ENCODE assay signal across 19 mouse cellular contexts in the genomic region with DNA sequence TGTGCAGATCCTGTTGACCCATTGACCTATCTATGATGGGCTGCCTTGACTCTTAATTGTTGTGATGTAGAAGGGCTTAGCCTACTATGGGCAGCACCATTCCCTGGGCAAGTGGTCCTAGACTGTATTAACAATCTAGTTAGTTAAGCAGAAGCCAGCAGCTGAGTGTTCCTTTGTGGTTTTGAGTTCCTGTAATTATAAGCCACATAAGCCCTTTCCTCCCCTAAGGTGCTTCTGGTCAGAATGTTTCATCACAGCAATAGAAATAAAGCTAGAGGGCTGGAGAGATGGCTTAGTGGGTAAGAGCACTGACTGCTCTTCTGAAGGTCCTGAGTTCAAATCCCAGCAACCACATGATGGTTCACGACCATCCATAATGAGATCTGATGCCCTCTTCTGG. TPM values are rescaled to one million over a fixed set of nuclear protein-coding genes. Genes with fewer than 3 reads are reported as not detected.
"Had no signal": no experiment of that assay in that cellular context is flagged by ENCODE, and none has a peak within 500 bp of the region (broad histone marks: within the 10 kb centered on the region; RNA-seq: fewer than 3 reads in every experiment).

No protein-coding gene starts in this region.

- ATAC-seq: liver, embryonic 12.5 days; liver, postnatal 0 days; lung, postnatal 0 days; midbrain, embryonic 13.5 days; midbrain, embryonic 15.5 days; midbrain, embryonic 16.5 days had no signal

- DNase-seq: left cerebral cortex, postnatal 4 days; liver; liver, embryonic 13.5 days; liver, postnatal 0 days; lung, adult 18-20 months; lung, adult 2 months; lung, embryonic 14.5 days; lung, postnatal 10 days; lung, postnatal 14 days; lung, postnatal 36 days; midbrain, embryonic 14.5 days had no signal

RNA-seq across cellular contexts. Expression of a gene that starts 54.7 kb away (rescaled TPM):
- total RNA-seq: megakaryocyte-erythroid progenitor cell, adult 5-6 weeks; midbrain, postnatal 0 days; monocyte, adult 5-6 weeks had no signal
